Mouse (Mus musculus) left cerebral cortex, postnatal 36 days (tissue): ENCODE results near the gene Treml1. TPM values are rescaled to one million over a fixed set of nuclear protein-coding genes. Genes with fewer than 3 reads are reported as not detected.

Experiments used
- DNase-seq, 2 experiments: peaks; one replicate each; pipeline ENCODE4 v3.0.0; 2021 to 2022; ENCODE audit warnings: low spot score in 2 of 2, mixed read lengths in 1 of 2
- intact Hi-C: fragments of 180-260 bp; cut with DNase I; formaldehyde crosslinking; loops from one replicate; pipeline ENCODE4 v1.15.1; 2025
- total RNA-seq, 2 experiments: library from RNA; stranded (reverse); gene quantifications; 2 replicates each; pipeline ENCODE4 v1.2.3; 2021

The Treml1 gene
- total RNA-seq, 2 experiments from 2014 or later = 0.54 to 0.82 TPM

DNA sequence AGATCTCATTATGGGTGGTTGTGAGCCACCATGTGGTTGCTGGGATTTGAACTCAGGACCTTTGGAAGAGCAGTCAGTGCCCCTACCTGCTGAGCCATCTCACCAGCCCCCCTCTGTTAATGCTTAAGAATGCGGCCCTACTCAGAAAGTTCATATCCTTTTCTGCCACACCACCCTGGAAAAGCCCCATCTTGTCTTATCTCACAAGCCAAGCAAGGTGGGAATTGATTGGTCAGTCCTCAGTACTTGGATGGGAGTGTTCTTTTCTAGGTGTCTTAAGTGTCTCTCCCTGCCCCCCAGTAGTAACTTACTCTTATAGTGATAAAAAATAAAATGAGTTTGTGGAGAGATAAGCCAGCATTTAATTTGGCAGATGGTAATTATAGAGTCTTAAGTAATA, 45.0 kb downstream of the Treml1 start:
- intact Hi-C loops = loop anchor here (5.0 kb wide), 2 partner anchors 67 to 127 kb away; no protein-coding TSS in a partner anchor
- DNase-seq = no peak

DNA sequence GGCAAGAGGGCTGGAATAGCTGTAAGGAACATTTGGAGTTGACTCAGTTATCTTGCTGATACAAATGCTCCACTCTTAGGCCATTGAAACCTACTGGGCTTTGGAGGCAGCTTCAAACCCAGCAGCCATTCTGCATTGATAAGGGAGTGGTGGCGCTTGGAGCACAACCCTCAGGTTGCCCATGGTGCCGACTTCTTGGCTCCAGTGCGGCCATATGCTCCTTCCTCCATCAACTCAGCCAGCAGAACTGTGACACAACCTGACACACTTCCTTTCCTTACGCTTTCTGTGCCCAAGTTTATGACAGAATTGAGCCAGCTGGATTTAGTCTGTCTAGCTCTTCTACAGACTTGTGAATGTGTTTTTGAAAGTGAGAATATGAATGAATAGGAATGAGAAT, 47.4 kb downstream of the Treml1 start:
- intact Hi-C loops = loop anchor here (5.0 kb wide), 2 partner anchors 70 to 130 kb away; no protein-coding TSS in a partner anchor
- peak in 1 of 2 experiments; percentile 16 for DNase-seq

DNA sequence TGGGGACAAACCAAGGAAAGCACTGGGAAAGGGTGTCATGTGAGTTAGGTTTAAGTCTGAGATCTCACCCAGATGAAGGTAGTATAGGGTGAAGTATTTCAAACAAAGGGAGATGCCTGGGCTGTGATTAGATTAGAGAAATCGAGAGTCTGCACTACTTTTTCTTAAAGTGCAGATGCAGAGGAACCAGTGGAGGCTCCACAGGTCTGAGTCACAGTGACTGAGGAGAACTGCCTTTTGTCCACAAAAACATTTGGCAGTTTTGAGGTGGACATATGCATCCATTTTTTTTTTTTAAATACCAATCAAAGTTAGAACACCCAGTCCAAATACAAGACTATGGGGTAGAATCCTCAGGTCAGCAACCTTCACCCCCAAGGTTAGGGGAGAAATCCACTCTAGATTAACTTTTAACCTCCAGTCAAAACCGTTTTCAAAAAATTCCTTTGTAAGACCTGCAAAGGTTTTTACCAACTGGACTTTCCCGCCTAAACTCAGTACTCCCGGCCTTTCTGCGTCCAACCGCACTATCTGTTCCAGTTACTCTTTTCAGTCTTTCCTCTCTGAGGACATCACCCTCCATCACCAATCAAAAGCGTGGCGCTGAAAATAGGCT, 48.3 kb downstream of the Treml1 start:
- DNase-seq = no peak
- intact Hi-C loops = loop anchor here (5.0 kb wide), 2 partner anchors 71 to 131 kb away; no protein-coding TSS in a partner anchor

DNA sequence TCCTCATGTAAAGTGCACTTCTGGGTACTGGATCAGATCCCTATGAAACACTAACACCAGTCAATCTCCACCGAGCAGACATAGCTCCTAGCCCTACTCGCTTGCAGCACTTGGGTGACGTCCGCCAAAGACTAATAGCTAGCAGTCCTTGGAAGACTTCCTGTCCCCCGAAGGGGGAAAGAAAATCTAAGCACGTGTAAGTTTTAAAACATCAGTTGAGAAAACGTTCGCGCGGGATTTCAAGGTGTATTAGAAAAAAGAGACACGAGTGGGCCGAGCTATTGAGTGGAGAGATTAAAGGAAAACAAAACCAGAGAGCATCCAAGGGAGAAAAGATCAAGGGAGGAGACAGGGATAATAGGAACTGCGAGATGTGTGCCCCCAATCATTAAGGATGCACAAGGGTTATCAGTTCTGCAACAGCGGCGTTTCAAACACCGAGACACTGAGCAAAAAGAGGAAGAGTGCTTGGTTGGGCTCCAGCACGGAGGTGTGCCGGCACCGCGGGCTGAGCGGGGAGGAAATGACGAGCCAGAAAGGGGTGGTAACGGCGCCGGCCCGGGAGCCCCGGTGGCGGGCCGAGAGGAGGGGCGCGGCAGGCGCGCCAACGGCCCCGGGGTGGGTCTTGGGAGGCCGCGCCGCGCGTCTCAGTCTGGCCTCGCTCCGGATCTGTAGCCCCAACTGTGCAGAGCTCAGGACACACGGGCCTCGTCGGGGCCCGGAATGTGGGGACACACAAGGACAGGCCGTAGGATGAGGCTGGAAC, 49.0 kb downstream of the Treml1 start:
- intact Hi-C loops = loop anchor here (5.0 kb wide), 2 partner anchors 71 to 131 kb away; no protein-coding TSS in a partner anchor
- DNase-seq = peak; percentile 64 to 68

DNA sequence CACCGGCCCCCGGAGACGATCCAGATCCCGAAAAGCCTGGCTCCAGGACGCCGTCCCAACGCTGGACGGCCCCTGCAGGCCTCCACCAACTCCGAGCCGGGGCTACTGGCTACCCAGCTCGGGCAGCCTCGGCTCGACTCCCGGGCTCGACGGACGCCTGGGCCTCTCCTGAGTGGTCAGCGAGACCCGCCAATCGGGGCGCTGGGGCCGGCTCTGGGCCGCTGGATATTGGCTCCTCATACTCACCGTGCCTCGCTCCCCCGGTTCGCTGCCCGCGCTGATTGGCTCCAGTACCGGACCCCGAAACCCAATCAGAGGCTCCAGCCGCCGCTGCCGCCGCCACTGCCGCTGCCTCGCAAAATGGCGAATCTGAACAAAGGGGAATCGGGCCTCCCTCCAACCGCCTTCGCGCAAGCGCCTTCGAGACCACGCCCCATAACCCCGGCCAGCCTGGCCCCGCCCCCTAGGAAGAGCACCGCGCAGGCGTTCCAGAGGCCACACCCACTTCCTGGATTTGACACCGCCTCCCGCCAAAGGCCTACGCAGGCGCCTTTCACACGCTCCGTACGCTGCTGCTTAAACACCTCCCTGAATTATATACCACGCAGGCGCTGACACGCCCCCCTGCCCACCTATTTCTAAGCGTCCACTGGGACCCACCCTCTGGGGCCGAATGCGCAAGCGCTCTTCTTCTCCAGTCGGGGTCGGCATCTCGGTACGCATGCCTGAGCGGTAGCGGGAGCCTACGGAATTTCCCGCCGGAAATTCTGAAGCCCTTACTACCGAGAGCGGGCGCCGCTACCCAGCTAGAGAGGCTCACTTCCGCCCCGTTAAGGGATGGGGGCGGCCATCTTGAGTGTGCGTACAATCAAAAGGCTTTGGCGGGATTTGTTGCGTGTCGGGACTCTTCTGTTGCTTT, 49.9 kb downstream of the Treml1 start, which contains the start of the genes Nfya and Oard1:
TSS of gene Nfya (minus strand) at position 527 of the 919 bp plus-strand sequence.
TSS of gene Oard1 (plus strand) at position 635 of the 919 bp plus-strand sequence.
- DNase-seq = peak; percentile 100
- intact Hi-C loops = loop anchor here (5.0 to 10.0 kb wide), 3 partner anchors 72 to 995 kb away; no protein-coding TSS in a partner anchor

DNA sequence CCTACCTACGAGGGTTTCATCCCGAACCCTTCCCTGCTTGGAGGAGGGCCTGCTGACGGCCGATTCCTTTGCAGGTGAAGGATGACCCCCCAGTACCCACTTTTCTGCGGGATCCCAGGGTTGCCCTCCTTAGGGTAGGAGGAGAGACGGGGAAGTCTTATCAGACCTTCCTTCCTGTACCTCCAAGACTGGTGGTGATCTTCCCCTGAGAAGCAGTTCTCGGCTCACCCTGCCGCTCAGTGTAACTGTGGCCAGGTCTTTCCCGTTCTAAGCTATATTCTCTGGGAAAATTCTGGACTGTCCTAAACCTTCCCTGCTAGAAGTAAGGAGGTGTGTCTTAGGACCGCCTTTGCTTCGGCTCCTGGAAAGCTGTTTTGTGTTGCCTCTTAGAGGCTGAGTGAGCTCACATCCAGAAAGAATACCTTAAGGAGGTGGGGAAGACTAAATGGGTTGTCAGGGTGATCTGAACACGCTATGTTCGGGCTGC, 50.6 kb downstream of the Treml1 start:
- DNase-seq = no peak
- intact Hi-C loops = loop anchor here (10.0 kb wide), 1 partner anchor 994 kb away; no protein-coding TSS in a partner anchor

DNA sequence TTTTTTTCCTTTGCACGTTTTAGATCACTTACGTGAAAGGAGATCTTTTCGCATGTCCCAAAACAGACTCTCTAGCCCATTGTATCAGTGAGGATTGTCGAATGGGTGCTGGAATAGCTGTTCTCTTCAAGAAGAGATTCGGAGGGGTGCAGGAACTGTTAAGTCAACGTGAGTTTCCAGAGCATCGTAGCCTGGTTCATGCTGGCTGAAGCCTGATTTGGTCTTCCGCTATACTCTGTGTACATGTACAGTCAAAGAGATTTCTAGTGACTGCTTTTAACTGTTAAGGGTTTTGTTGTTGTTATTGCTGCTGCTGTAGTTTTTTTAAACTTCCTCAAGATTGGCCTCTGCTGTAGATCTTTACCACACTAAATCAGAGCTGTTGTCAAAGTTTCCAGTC, 51.5 kb downstream of the Treml1 start:
- intact Hi-C loops = loop anchor here (10.0 kb wide), 1 partner anchor 994 kb away; no protein-coding TSS in a partner anchor
- DNase-seq = no peak

DNA sequence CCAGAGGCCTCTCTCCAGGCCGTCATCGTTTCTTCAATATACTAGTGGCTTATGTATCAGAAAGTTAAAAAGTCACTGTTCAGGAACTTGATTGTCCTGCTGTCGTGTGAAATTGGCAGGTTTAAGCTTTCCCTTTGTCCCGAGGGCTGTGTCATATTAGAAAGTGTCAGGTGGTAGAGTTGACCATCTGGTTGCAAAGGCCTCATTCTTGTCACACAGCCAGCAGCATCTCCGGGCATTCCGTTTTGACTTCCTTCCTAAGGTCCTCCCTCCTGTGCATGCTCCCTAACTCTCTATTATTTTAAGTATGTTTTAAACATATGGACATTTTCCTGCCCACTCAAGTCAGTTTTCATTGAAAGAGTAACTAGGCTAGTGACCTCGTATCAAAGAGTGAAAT, 56.3 kb downstream of the Treml1 start:
- intact Hi-C loops = loop anchor here (5.0 to 10.0 kb wide), 2 partner anchors 186 to 989 kb away; no protein-coding TSS in a partner anchor
- DNase-seq = no peak

Other genes starting within 250 kb of the Treml1 start
- gene 9830107B12Rik, start 213.6 kb upstream of the Treml1 start, total RNA-seq = not detected
- not detected for gene A530064D06Rik, start 192.6 kb upstream of the Treml1 start, total RNA-seq
- not detected for gene Trem1, start 127.1 kb upstream of the Treml1 start, total RNA-seq
- under 1 TPM; 0.41 to 0.44 TPM for gene Trem3, start 112.1 kb upstream of the Treml1 start, total RNA-seq
- gene Treml4, start 95.6 kb upstream of the Treml1 start, total RNA-seq = not detected
- gene Treml2, start 60.4 kb upstream of the Treml1 start, total RNA-seq = under 1 TPM; 0.54 to 0.64 TPM
- gene B430306N03Rik, start 43.8 kb upstream of the Treml1 start, total RNA-seq = under 1 TPM in 1 of 2 experiments, not detected in 1; 0.07 TPM
- 10 to 100 TPM in 1 of 2 experiments, 1 to 10 TPM in 1; 7.8 to 13.0 TPM for gene Trem2, start 13.5 kb upstream of the Treml1 start, total RNA-seq
- 10 to 100 TPM; 25.4 to 27.9 TPM for gene Nfya, start 50.0 kb downstream of the Treml1 start, total RNA-seq
- 10 to 100 TPM; 10.9 to 13.0 TPM for gene Oard1, start 50.1 kb downstream of the Treml1 start, total RNA-seq
- gene Apobec2, start 73.0 kb downstream of the Treml1 start, total RNA-seq = not detected
- not detected for gene Tspo2, start 91.6 kb downstream of the Treml1 start, total RNA-seq
- under 1 TPM; 0.34 to 0.59 TPM for gene Unc5cl, start 95.0 kb downstream of the Treml1 start, total RNA-seq